Mouse (Mus musculus): ENCODE results near the gene Skp2. TPM values are rescaled to one million over a fixed set of nuclear protein-coding genes. Genes with fewer than 3 reads are reported as not detected.

Skp2 gene
- polyA plus RNA-seq, 1 experiment from 2014 or later, result 129 TPM

GRCm38 (mm10) chr15:9081294-9081693, 73.9 kb downstream of the Skp2 start:
- Histone ChIP-seq H3K4me1 (peaks cover 26% of the 10 kb centered on the region), H3K4me3 (no peak overlapping the region), H3K27me3 (replicated peaks; ENCODE audit: low read depth, poor library complexity, severe bottlenecking) (no peaks in the 10 kb centered on the region), H3K36me3 (replicated peaks) (peaks cover 19% of the 10 kb centered on the region), H3K27ac (replicated peaks) (no peak overlapping the region), H3K9me3 (no peaks in the 10 kb centered on the region)
- WGBS, result 87% methylated on average over 3 of the region's 3 CpGs
- no peak for DNase-seq (ENCODE audit: low spot score)

- DNase-seq (ENCODE audit: low spot score), result no peak
- Histone ChIP-seq H3K27me3 (replicated peaks; ENCODE audit: low read depth, poor library complexity, severe bottlenecking) (no peaks in the 10 kb centered on the region), H3K36me3 (replicated peaks) (peaks cover 8% of the 10 kb centered on the region), H3K4me3 (no peak overlapping the region), H3K9me3 (no peaks in the 10 kb centered on the region), H3K27ac (replicated peaks) (no peak overlapping the region), H3K4me1 (peaks cover 35% of the 10 kb centered on the region)
- WGBS, result 69% methylated on average over 4 of the region's 4 CpGs
Observed at GRCm38 (mm10) chr15:9080206-9080605, 75.0 kb downstream of the Skp2 start.

- H3K9me3 ChIP-seq, result no peaks in the 10 kb centered on the region
- WGBS, result 67% methylated on average over 5 of the region's 5 CpGs
Observed at GRCm38 (mm10) chr15:9079626-9080025, 75.6 kb downstream of the Skp2 start.

GRCm38 (mm10) chr15:9078481-9079300, 76.5 kb downstream of the Skp2 start:
- WGBS, result 78% methylated on average over 12 of the region's 12 CpGs
- H3K27ac ChIP-seq (replicated peaks), result peak overlapping the region; percentile 63
- 0 out of 2 replicates have a peak, but pooled peaks cover 3% of the 10 kb centered on the region for H3K36me3 ChIP-seq (replicated peaks)
- H3K4me1 ChIP-seq, result peaks cover 50% of the 10 kb centered on the region
- H3K9me3 ChIP-seq, result no peaks in the 10 kb centered on the region
- H3K4me3 ChIP-seq, result no peak overlapping the region; the same call in 1 of the 2 replicates
- no peaks in the 10 kb centered on the region for H3K27me3 ChIP-seq (replicated peaks; ENCODE audit: low read depth, poor library complexity, severe bottlenecking)
- no peak for DNase-seq (ENCODE audit: low spot score)

More at GRCm38 (mm10) chr15:9079626-9080025, 75.6 kb downstream of the Skp2 start:
- Histone ChIP-seq H3K36me3 (replicated peaks) (peaks cover 3% of the 10 kb centered on the region), H3K4me1 (peaks cover 40% of the 10 kb centered on the region), H3K27ac (replicated peaks) (no peak overlapping the region), H3K4me3 (no peak overlapping the region), H3K27me3 (replicated peaks; ENCODE audit: low read depth, poor library complexity, severe bottlenecking) (no peaks in the 10 kb centered on the region)
- no peak for DNase-seq (ENCODE audit: low spot score)

- 58% methylated on average over 14 of the region's 14 CpGs for WGBS
- Histone ChIP-seq H3K4me3 (0 out of 2 replicates have a peak overlapping the region, but pooled peaks have one; percentile 6), H3K27me3 (replicated peaks; ENCODE audit: low read depth, poor library complexity, severe bottlenecking) (no peaks in the 10 kb centered on the region), H3K27ac (replicated peaks) (peak overlapping the region; percentile 59; the same call in 1 of the 2 replicates), H3K9me3 (no peaks in the 10 kb centered on the region), H3K4me1 (peaks cover 59% of the 10 kb centered on the region), H3K36me3 (replicated peaks) (0 out of 2 replicates have a peak, but pooled peaks cover 3% of the 10 kb centered on the region)
- DNase-seq (ENCODE audit: low spot score), result no peak
Observed at GRCm38 (mm10) chr15:9075608-9076200, 79.5 kb downstream of the Skp2 start.

- Histone ChIP-seq H3K4me1 (peaks cover 61% of the 10 kb centered on the region), H3K4me3 (peak overlapping the region; percentile 86; the same call in 1 of the 2 replicates), H3K27ac (replicated peaks) (peak overlapping the region; percentile 54; the same call in 1 of the 2 replicates), H3K36me3 (replicated peaks) (0 out of 2 replicates have a peak, but pooled peaks cover 3% of the 10 kb centered on the region), H3K9me3 (no peaks in the 10 kb centered on the region), H3K27me3 (replicated peaks; ENCODE audit: low read depth, poor library complexity, severe bottlenecking) (no peaks in the 10 kb centered on the region)
- 22% methylated on average over 4 of the region's 4 CpGs for WGBS
- DNase-seq (ENCODE audit: low spot score), result no peak
Observed at GRCm38 (mm10) chr15:9074671-9075070, 80.6 kb downstream of the Skp2 start.

GRCm38 (mm10) chr15:9074139-9074538, 81.1 kb downstream of the Skp2 start:
- H3K36me3 ChIP-seq (replicated peaks), result 0 out of 2 replicates have a peak, but pooled peaks cover 3% of the 10 kb centered on the region
- no peaks in the 10 kb centered on the region for H3K27me3 ChIP-seq (replicated peaks; ENCODE audit: low read depth, poor library complexity, severe bottlenecking)
- H3K4me3 ChIP-seq, result peak overlapping the region; percentile 86; the same call in 1 of the 2 replicates
- WGBS, result 33% methylated on average over 2 of the region's 2 CpGs
- DNase-seq (ENCODE audit: low spot score), result no peak
- H3K27ac ChIP-seq (replicated peaks), result no peak overlapping the region
- no peaks in the 10 kb centered on the region for H3K9me3 ChIP-seq
- peaks cover 56% of the 10 kb centered on the region for H3K4me1 ChIP-seq

- no peaks in the 10 kb centered on the region for H3K27me3 ChIP-seq (replicated peaks; ENCODE audit: low read depth, poor library complexity, severe bottlenecking)
- no peak for DNase-seq (ENCODE audit: low spot score)
- H3K9me3 ChIP-seq, result no peaks in the 10 kb centered on the region
- 0 out of 2 replicates have a peak, but pooled peaks cover 3% of the 10 kb centered on the region for H3K36me3 ChIP-seq (replicated peaks)
- H3K27ac ChIP-seq (replicated peaks), result no peak overlapping the region; the same call in 1 of the 2 replicates
- 82% methylated on average over 5 of the region's 5 CpGs for WGBS
- H3K4me3 ChIP-seq, result peak overlapping the region; percentile 86
- H3K4me1 ChIP-seq, result peaks cover 51% of the 10 kb centered on the region
Observed at GRCm38 (mm10) chr15:9073684-9074083, 81.5 kb downstream of the Skp2 start.

- WGBS, result 59% methylated on average over 12 of the region's 12 CpGs
- peaks cover 47% of the 10 kb centered on the region for H3K4me1 ChIP-seq
Observed at GRCm38 (mm10) chr15:9073067-9073608, 82.1 kb downstream of the Skp2 start.

GRCm38 (mm10) chr15:9072630-9073029, 82.6 kb downstream of the Skp2 start:
- H3K36me3 ChIP-seq (replicated peaks), result 0 out of 2 replicates have a peak, but pooled peaks cover 3% of the 10 kb centered on the region
- no peaks in the 10 kb centered on the region for H3K9me3 ChIP-seq
- peak overlapping the region; percentile 94; the same call in 1 of the 2 replicates for H3K27ac ChIP-seq (replicated peaks)
- peaks cover 47% of the 10 kb centered on the region for H3K4me1 ChIP-seq
- no peak for DNase-seq (ENCODE audit: low spot score)
- H3K27me3 ChIP-seq (replicated peaks; ENCODE audit: low read depth, poor library complexity, severe bottlenecking), result no peaks in the 10 kb centered on the region
- WGBS, result 43% methylated on average over 5 of the region's 5 CpGs
- H3K4me3 ChIP-seq, result peak overlapping the region; percentile 86

More at GRCm38 (mm10) chr15:9073067-9073608, 82.1 kb downstream of the Skp2 start:
- Histone ChIP-seq H3K27ac (replicated peaks) (no peak overlapping the region; the same call in 1 of the 2 replicates), H3K36me3 (replicated peaks) (0 out of 2 replicates have a peak, but pooled peaks cover 3% of the 10 kb centered on the region), H3K27me3 (replicated peaks; ENCODE audit: low read depth, poor library complexity, severe bottlenecking) (no peaks in the 10 kb centered on the region), H3K9me3 (no peaks in the 10 kb centered on the region), H3K4me3 (peak overlapping the region; percentile 86)
- no peak for DNase-seq (ENCODE audit: low spot score)

GRCm38 (mm10) chr15:9071556-9072544, 83.4 kb downstream of the Skp2 start:
- H3K36me3 ChIP-seq (replicated peaks), result no peaks in the 10 kb centered on the region
- WGBS, result under 1% methylated on average over 66 of the region's 66 CpGs

More at GRCm38 (mm10) chr15:9071556-9072544, 83.4 kb downstream of the Skp2 start:
- H3K4me1 ChIP-seq, result peaks cover 47% of the 10 kb centered on the region
- peak overlapping the region; percentile 94 for H3K27ac ChIP-seq (replicated peaks)
- H3K4me3 ChIP-seq, result peak overlapping the region; percentile 86
- peak; percentile 74 for DNase-seq (ENCODE audit: low spot score)
- no peaks in the 10 kb centered on the region for H3K27me3 ChIP-seq (replicated peaks; ENCODE audit: low read depth, poor library complexity, severe bottlenecking)
- no peaks in the 10 kb centered on the region for H3K9me3 ChIP-seq
